Mouse (Mus musculus): ENCODE measurements around the gene Zgpat. TPM values are rescaled to one million over a fixed set of nuclear protein-coding genes. Genes with fewer than 3 reads are reported as not detected.

Zgpat gene
- polyA plus RNA-seq, 1 experiment from 2014 or later, result 36.8 TPM

GRCm38 (mm10) chr2:181379778-181380177 lies 15.1 kb downstream of the Zgpat start, which contains the start of gene Lime1:
Lime1 (plus strand) TSS chr2:181380078.
- Histone ChIP-seq H3K27me3 (ENCODE audit: control insufficient read depth, insufficient read depth, low read length) (no peaks in the 10 kb centered on the region), H3K9ac (ENCODE audit: low read length) (no peak within 1 kb of the TSS), H3K4me2 (no peak within 1 kb of the TSS), H3K27ac (ENCODE audit: low read depth, low read length) (no peak within 1 kb of the TSS), H3K36me3 (ENCODE audit: control insufficient read depth, insufficient read depth, low read length) (peaks cover 16% of the 10 kb centered on the region), H3K9me3 (ENCODE audit: control insufficient read depth, low read length) (no peaks in the 10 kb centered on the region), H3K4me3 (ENCODE audit: low read depth, low read length) (no peak within 1 kb of the TSS), H3K4me1 (ENCODE audit: control insufficient read depth, insufficient read depth, low read length) (no peaks in the 10 kb centered on the region)
- 94% methylated on average over 12 of the region's 12 CpGs for WGBS
- ATAC-seq (ENCODE audit: low FRiP score), result no peak
- no peak for DNase-seq (ENCODE audit: low spot score, missing footprints)

- Histone ChIP-seq H3K4me2 (no peak overlapping the region), H3K27ac (ENCODE audit: low read depth, low read length) (no peak overlapping the region), H3K9ac (ENCODE audit: low read length) (no peak overlapping the region), H3K36me3 (ENCODE audit: control insufficient read depth, insufficient read depth, low read length) (peaks cover 16% of the 10 kb centered on the region), H3K27me3 (ENCODE audit: control insufficient read depth, insufficient read depth, low read length) (no peaks in the 10 kb centered on the region), H3K4me1 (ENCODE audit: control insufficient read depth, insufficient read depth, low read length) (no peaks in the 10 kb centered on the region), H3K4me3 (ENCODE audit: low read depth, low read length) (no peak overlapping the region), H3K9me3 (ENCODE audit: control insufficient read depth, low read length) (no peaks in the 10 kb centered on the region)
- ATAC-seq (ENCODE audit: low FRiP score) (no peak), DNase-seq (ENCODE audit: low spot score, missing footprints) (peak; percentile 12)
- WGBS, result 82% methylated on average over 5 of the region's 5 CpGs
Measured at GRCm38 (mm10) chr2:181380251-181380650, 15.5 kb downstream of the Zgpat start.

GRCm38 (mm10) chr2:181381107-181381506 lies 16.4 kb downstream of the Zgpat start:
- Histone ChIP-seq H3K4me3 (ENCODE audit: low read depth, low read length) (no peak overlapping the region), H3K27ac (ENCODE audit: low read depth, low read length) (no peak overlapping the region), H3K9ac (ENCODE audit: low read length) (no peak overlapping the region), H3K9me3 (ENCODE audit: control insufficient read depth, low read length) (no peaks in the 10 kb centered on the region), H3K27me3 (ENCODE audit: control insufficient read depth, insufficient read depth, low read length) (no peaks in the 10 kb centered on the region), H3K36me3 (ENCODE audit: control insufficient read depth, insufficient read depth, low read length) (peaks cover 16% of the 10 kb centered on the region), H3K4me2 (no peak overlapping the region), H3K4me1 (ENCODE audit: control insufficient read depth, insufficient read depth, low read length) (no peaks in the 10 kb centered on the region)
- 94% methylated on average over 5 of the region's 5 CpGs for WGBS
- no peak for ATAC-seq (ENCODE audit: low FRiP score)
- DNase-seq (ENCODE audit: low spot score, missing footprints), result peak; percentile 28

- H3K27me3 ChIP-seq (ENCODE audit: control insufficient read depth, insufficient read depth, low read length), result no peaks in the 10 kb centered on the region
- H3K9ac ChIP-seq (ENCODE audit: low read length), result no peak overlapping the region
- no peaks in the 10 kb centered on the region for H3K9me3 ChIP-seq (ENCODE audit: control insufficient read depth, low read length)
- WGBS, result 89% methylated on average over 6 of the region's 6 CpGs
- no peaks in the 10 kb centered on the region for H3K4me1 ChIP-seq (ENCODE audit: control insufficient read depth, insufficient read depth, low read length)
- no peak overlapping the region for H3K4me2 ChIP-seq
- H3K4me3 ChIP-seq (ENCODE audit: low read depth, low read length), result no peak overlapping the region
- no peak for DNase-seq (ENCODE audit: low spot score, missing footprints)
- peaks cover 16% of the 10 kb centered on the region for H3K36me3 ChIP-seq (ENCODE audit: control insufficient read depth, insufficient read depth, low read length)
- ATAC-seq (ENCODE audit: low FRiP score), result no peak
- H3K27ac ChIP-seq (ENCODE audit: low read depth, low read length), result no peak overlapping the region
Measured at GRCm38 (mm10) chr2:181381631-181382306, 17.0 kb downstream of the Zgpat start.

- Histone ChIP-seq H3K9ac (ENCODE audit: low read length) (no peak overlapping the region), H3K36me3 (ENCODE audit: control insufficient read depth, insufficient read depth, low read length) (peaks cover 12% of the 10 kb centered on the region), H3K4me1 (ENCODE audit: control insufficient read depth, insufficient read depth, low read length) (no peaks in the 10 kb centered on the region), H3K4me2 (no peak overlapping the region), H3K9me3 (ENCODE audit: control insufficient read depth, low read length) (no peaks in the 10 kb centered on the region), H3K27me3 (ENCODE audit: control insufficient read depth, insufficient read depth, low read length) (no peaks in the 10 kb centered on the region), H3K4me3 (ENCODE audit: low read depth, low read length) (no peak overlapping the region), H3K27ac (ENCODE audit: low read depth, low read length) (no peak overlapping the region)
- 0 out of 2 replicates have a peak, but pooled peaks have one; percentile 14 for ATAC-seq (ENCODE audit: low FRiP score)
- WGBS, result 90% methylated on average over 7 of the region's 7 CpGs
- peak; percentile 78 for DNase-seq (ENCODE audit: low spot score, missing footprints)
Measured at GRCm38 (mm10) chr2:181384463-181384862, 19.7 kb downstream of the Zgpat start.

- DNase-seq (ENCODE audit: low spot score, missing footprints), result peak; percentile 60
- Histone ChIP-seq H3K4me3 (ENCODE audit: low read depth, low read length) (no peak overlapping the region), H3K4me2 (no peak overlapping the region), H3K9ac (ENCODE audit: low read length) (no peak overlapping the region), H3K27me3 (ENCODE audit: control insufficient read depth, insufficient read depth, low read length) (no peaks in the 10 kb centered on the region), H3K27ac (ENCODE audit: low read depth, low read length) (no peak overlapping the region), H3K9me3 (ENCODE audit: control insufficient read depth, low read length) (no peaks in the 10 kb centered on the region), H3K36me3 (ENCODE audit: control insufficient read depth, insufficient read depth, low read length) (peaks cover 10% of the 10 kb centered on the region), H3K4me1 (ENCODE audit: control insufficient read depth, insufficient read depth, low read length) (no peaks in the 10 kb centered on the region)
- 0 out of 2 replicates have a peak, but pooled peaks have one; percentile 16 for ATAC-seq (ENCODE audit: low FRiP score)
- 95% methylated on average over 4 of the region's 4 CpGs for WGBS
Measured at GRCm38 (mm10) chr2:181384919-181385391, 20.2 kb downstream of the Zgpat start.

- Histone ChIP-seq H3K9me3 (ENCODE audit: control insufficient read depth, low read length) (no peaks in the 10 kb centered on the region), H3K4me1 (ENCODE audit: control insufficient read depth, insufficient read depth, low read length) (no peaks in the 10 kb centered on the region), H3K4me2 (no peak overlapping the region), H3K27ac (ENCODE audit: low read depth, low read length) (no peak overlapping the region), H3K9ac (ENCODE audit: low read length) (no peak overlapping the region), H3K4me3 (ENCODE audit: low read depth, low read length) (no peak overlapping the region), H3K36me3 (ENCODE audit: control insufficient read depth, insufficient read depth, low read length) (peaks cover 5% of the 10 kb centered on the region; the same call in 1 of the 2 replicates), H3K27me3 (ENCODE audit: control insufficient read depth, insufficient read depth, low read length) (no peaks in the 10 kb centered on the region)
- 82% methylated on average over 3 of the region's 3 CpGs for WGBS
- DNase-seq (ENCODE audit: low spot score, missing footprints) (peak; percentile 54), ATAC-seq (ENCODE audit: low FRiP score) (no peak)
Measured at GRCm38 (mm10) chr2:181385885-181386284, 21.2 kb downstream of the Zgpat start.

- peak; percentile 60 for DNase-seq (ENCODE audit: low spot score, missing footprints)
- H3K9ac ChIP-seq (ENCODE audit: low read length), result no peak overlapping the region
- ATAC-seq (ENCODE audit: low FRiP score), result no peak
- H3K27ac ChIP-seq (ENCODE audit: low read depth, low read length), result no peak overlapping the region
- H3K27me3 ChIP-seq (ENCODE audit: control insufficient read depth, insufficient read depth, low read length), result no peaks in the 10 kb centered on the region
- WGBS, result 75% methylated on average over 4 of the region's 4 CpGs
- H3K4me1 ChIP-seq (ENCODE audit: control insufficient read depth, insufficient read depth, low read length), result no peaks in the 10 kb centered on the region
- no peak overlapping the region for H3K4me3 ChIP-seq (ENCODE audit: low read depth, low read length)
- peaks cover 8% of the 10 kb centered on the region for H3K36me3 ChIP-seq (ENCODE audit: control insufficient read depth, insufficient read depth, low read length)
- no peak overlapping the region for H3K4me2 ChIP-seq
- H3K9me3 ChIP-seq (ENCODE audit: control insufficient read depth, low read length), result no peaks in the 10 kb centered on the region
Measured at GRCm38 (mm10) chr2:181386663-181387210, 22.0 kb downstream of the Zgpat start.

- Histone ChIP-seq H3K9me3 (ENCODE audit: control insufficient read depth, low read length) (no peaks in the 10 kb centered on the region), H3K4me3 (ENCODE audit: low read depth, low read length) (no peak overlapping the region), H3K4me1 (ENCODE audit: control insufficient read depth, insufficient read depth, low read length) (no peaks in the 10 kb centered on the region), H3K9ac (ENCODE audit: low read length) (no peak overlapping the region), H3K36me3 (ENCODE audit: control insufficient read depth, insufficient read depth, low read length) (peaks cover 3% of the 10 kb centered on the region), H3K27me3 (ENCODE audit: control insufficient read depth, insufficient read depth, low read length) (no peaks in the 10 kb centered on the region), H3K27ac (ENCODE audit: low read depth, low read length) (no peak overlapping the region), H3K4me2 (no peak overlapping the region)
- WGBS, result 78% methylated on average over 4 of the region's 4 CpGs
- peak; percentile 73 for DNase-seq (ENCODE audit: low spot score, missing footprints)
- no peak for ATAC-seq (ENCODE audit: low FRiP score)
Measured at GRCm38 (mm10) chr2:181390136-181390870, 25.6 kb downstream of the Zgpat start.
